Mouse (Mus musculus): ENCODE measurements around the gene Abca12.

- TF ChIP-seq CTCF (IDR thresholded peaks at IDR 0.05; ENCODE audit: low read depth) (no peak), EP300 (IDR thresholded peaks at IDR 0.05; ENCODE audit: low read depth) (no peak)
Observed at GRCm38 (mm10) chr1:71370266-71370665, 44.4 kb downstream of the Abca12 start.

Measured in liver, embryonic 14.5 days (tissue).